Mouse (Mus musculus): ENCODE measurements around the gene Mcrip2. TPM values are rescaled to one million over a fixed set of nuclear protein-coding genes. Genes with fewer than 3 reads are reported as not detected.

Gene Mcrip2
- polyA plus RNA-seq, 1 experiment from 2014 or later: 61.2 TPM

Small RNA genes lying within 50 kb of the gene (microRNA-seq; reads per million reads assigned to microRNA genes)
- 0.59 reads per million for gene Mir3082

Other genes with a start within 250 kb of the Mcrip2 start
- gene Gng13, start 151.6 kb downstream of the Mcrip2 start, polyA plus RNA-seq (2014; fragmentation: Nextera tagmentation; extraction: Ambion mirVana): 2.4 and 2.7 TPM in 2 replicates
- 22.2 and 23.0 TPM in 2 replicates for gene Chtf18, start 141.3 kb downstream of the Mcrip2 start, polyA plus RNA-seq (2014; fragmentation: Nextera tagmentation; extraction: Ambion mirVana)
- gene Rpusd1, start 141.1 kb downstream of the Mcrip2 start, polyA plus RNA-seq (2014; fragmentation: Nextera tagmentation; extraction: Ambion mirVana): 23.7 and 24.6 TPM in 2 replicates
- 0.08 TPM in 1 of 2 replicates, not detected in the other for gene Mslnl, start 132.7 kb downstream of the Mcrip2 start, polyA plus RNA-seq (2014; fragmentation: Nextera tagmentation; extraction: Ambion mirVana)
- gene Msln, start 114.4 kb downstream of the Mcrip2 start, polyA plus RNA-seq (2014; fragmentation: Nextera tagmentation; extraction: Ambion mirVana): 10.5 and 12.9 TPM in 2 replicates
- 25.2 and 29.3 TPM in 2 replicates for gene Narfl, start 95.0 kb downstream of the Mcrip2 start, polyA plus RNA-seq (2014; fragmentation: Nextera tagmentation; extraction: Ambion mirVana)
- gene Haghl, start 83.1 kb downstream of the Mcrip2 start, polyA plus RNA-seq (2014; fragmentation: Nextera tagmentation; extraction: Ambion mirVana): 57.2 and 67.8 TPM in 2 replicates
- 0.28 TPM in 2 replicates for gene Ccdc78, start 82.2 kb downstream of the Mcrip2 start, polyA plus RNA-seq (2014; fragmentation: Nextera tagmentation; extraction: Ambion mirVana)
- gene Fam173a, start 75.9 kb downstream of the Mcrip2 start, polyA plus RNA-seq (2014; fragmentation: Nextera tagmentation; extraction: Ambion mirVana): 93.5 and 93.8 TPM in 2 replicates
- gene AC134908.4, start 73.1 kb downstream of the Mcrip2 start, polyA plus RNA-seq (2014; fragmentation: Nextera tagmentation; extraction: Ambion mirVana): 0.34 TPM in 1 of 2 replicates, not detected in the other
- 8.6 and 9.2 TPM in 2 replicates for gene Metrn, start 71.6 kb downstream of the Mcrip2 start, polyA plus RNA-seq (2014; fragmentation: Nextera tagmentation; extraction: Ambion mirVana)
- gene Fbxl16, start 59.7 kb downstream of the Mcrip2 start, polyA plus RNA-seq (2014; fragmentation: Nextera tagmentation; extraction: Ambion mirVana): 3.9 and 4.7 TPM in 2 replicates
- gene Wdr24, start 45.1 kb downstream of the Mcrip2 start, polyA plus RNA-seq (2014; fragmentation: Nextera tagmentation; extraction: Ambion mirVana): 29.4 and 30.8 TPM in 2 replicates
- 39.5 and 40.2 TPM in 2 replicates for gene Jmjd8, start 39.9 kb downstream of the Mcrip2 start, polyA plus RNA-seq (2014; fragmentation: Nextera tagmentation; extraction: Ambion mirVana)
- 345 and 350 TPM in 2 replicates for gene Stub1, start 35.4 kb downstream of the Mcrip2 start, polyA plus RNA-seq (2014; fragmentation: Nextera tagmentation; extraction: Ambion mirVana)
- gene Rhbdl1, start 31.5 kb downstream of the Mcrip2 start, polyA plus RNA-seq (2014; fragmentation: Nextera tagmentation; extraction: Ambion mirVana): 1.3 and 1.5 TPM in 2 replicates
- gene Gm20683, start 27.0 kb downstream of the Mcrip2 start, polyA plus RNA-seq (2014; fragmentation: Nextera tagmentation; extraction: Ambion mirVana): 1.6 and 2.3 TPM in 2 replicates
- 10.4 and 11.5 TPM in 2 replicates for gene Rhot2, start 23.9 kb downstream of the Mcrip2 start, polyA plus RNA-seq (2014; fragmentation: Nextera tagmentation; extraction: Ambion mirVana)
- 18.2 and 19.8 TPM in 2 replicates for gene Wdr90, start 7.3 kb downstream of the Mcrip2 start, polyA plus RNA-seq (2014; fragmentation: Nextera tagmentation; extraction: Ambion mirVana)
- 63.2 and 64.1 TPM in 2 replicates for gene Mettl26, start 6.3 kb upstream of the Mcrip2 start, polyA plus RNA-seq (2014; fragmentation: Nextera tagmentation; extraction: Ambion mirVana)
- gene Wfikkn1, start 12.1 kb upstream of the Mcrip2 start, polyA plus RNA-seq (2014; fragmentation: Nextera tagmentation; extraction: Ambion mirVana): 0.40 and 0.69 TPM in 2 replicates
- gene Rab40c, start 51.0 kb upstream of the Mcrip2 start, polyA plus RNA-seq (2014; fragmentation: Nextera tagmentation; extraction: Ambion mirVana): 14.2 and 14.6 TPM in 2 replicates
- gene Pigq, start 76.2 kb upstream of the Mcrip2 start, polyA plus RNA-seq (2014; fragmentation: Nextera tagmentation; extraction: Ambion mirVana): 59.9 and 60.8 TPM in 2 replicates
- not detected in 2 replicates for gene Nhlrc4, start 76.2 kb upstream of the Mcrip2 start, polyA plus RNA-seq (2014; fragmentation: Nextera tagmentation; extraction: Ambion mirVana)
- 0.28 TPM in 1 of 2 replicates, not detected in the other for gene A930017K11Rik, start 83.8 kb upstream of the Mcrip2 start, polyA plus RNA-seq (2014; fragmentation: Nextera tagmentation; extraction: Ambion mirVana)
- 23.4 and 23.5 TPM in 2 replicates for gene Capn15, start 117.0 kb upstream of the Mcrip2 start, polyA plus RNA-seq (2014; fragmentation: Nextera tagmentation; extraction: Ambion mirVana)
- 12.8 and 13.7 TPM in 2 replicates for gene Rab11fip3, start 200.8 kb upstream of the Mcrip2 start, polyA plus RNA-seq (2014; fragmentation: Nextera tagmentation; extraction: Ambion mirVana)
- gene Decr2, start 221.6 kb upstream of the Mcrip2 start, polyA plus RNA-seq (2014; fragmentation: Nextera tagmentation; extraction: Ambion mirVana): 27.3 and 32.4 TPM in 2 replicates
- gene Nme4, start 226.8 kb upstream of the Mcrip2 start, polyA plus RNA-seq (2014; fragmentation: Nextera tagmentation; extraction: Ambion mirVana): 118 and 122 TPM in 2 replicates
- 2.7 and 4.9 TPM in 2 replicates for gene Tmem8, start 244.5 kb upstream of the Mcrip2 start, polyA plus RNA-seq (2014; fragmentation: Nextera tagmentation; extraction: Ambion mirVana)

Measured in intestine, embryonic 14.5 days (tissue).